Mouse (Mus musculus): ENCODE data around the gene Mucl3.
A peak's percentile ranks its signal among the peaks of the same experiment; 100 is the strongest.

Mucl3 gene

DNA sequence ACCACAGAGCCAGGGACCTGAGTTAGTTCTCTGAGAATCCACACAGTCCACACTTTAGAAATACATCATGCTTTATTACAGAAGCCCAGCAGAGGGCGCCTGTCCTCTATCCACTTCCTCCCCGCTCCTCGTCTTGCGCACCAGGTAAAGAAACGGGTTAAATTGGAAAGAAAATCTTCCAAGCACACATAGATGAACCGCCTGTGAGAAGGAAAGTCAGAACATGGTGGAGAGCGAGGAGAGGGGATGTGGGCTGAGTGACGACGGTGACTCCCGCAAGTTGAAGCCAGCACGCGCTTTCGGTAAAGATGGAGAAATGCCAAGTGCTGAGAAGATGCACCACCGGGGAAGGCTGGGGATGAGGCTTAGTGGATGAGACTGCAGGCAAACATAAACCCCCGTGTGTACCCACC lies 7.8 kb downstream of the Mucl3 start:
- no peak for DNase-seq (ENCODE audit: low spot score)

DNA sequence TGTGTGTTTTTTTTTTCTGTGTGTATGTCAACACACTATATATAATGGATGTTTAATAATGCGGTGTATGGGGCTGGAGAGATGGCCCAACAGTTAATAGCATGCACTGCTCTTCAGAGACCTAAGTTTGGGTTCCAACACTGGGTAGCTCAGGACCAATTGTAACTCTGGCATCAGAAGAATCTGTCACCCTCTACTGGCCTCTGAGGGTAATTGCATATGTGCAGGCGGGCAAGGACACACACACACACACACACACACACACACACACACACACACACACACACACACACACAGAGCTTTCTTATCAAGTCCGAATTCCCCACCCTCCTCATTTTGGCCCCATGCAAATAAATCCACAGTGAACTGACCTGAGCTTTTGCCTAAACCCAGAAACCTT lies 8.3 kb downstream of the Mucl3 start:
- DNase-seq (ENCODE audit: low spot score), result no peak

DNA sequence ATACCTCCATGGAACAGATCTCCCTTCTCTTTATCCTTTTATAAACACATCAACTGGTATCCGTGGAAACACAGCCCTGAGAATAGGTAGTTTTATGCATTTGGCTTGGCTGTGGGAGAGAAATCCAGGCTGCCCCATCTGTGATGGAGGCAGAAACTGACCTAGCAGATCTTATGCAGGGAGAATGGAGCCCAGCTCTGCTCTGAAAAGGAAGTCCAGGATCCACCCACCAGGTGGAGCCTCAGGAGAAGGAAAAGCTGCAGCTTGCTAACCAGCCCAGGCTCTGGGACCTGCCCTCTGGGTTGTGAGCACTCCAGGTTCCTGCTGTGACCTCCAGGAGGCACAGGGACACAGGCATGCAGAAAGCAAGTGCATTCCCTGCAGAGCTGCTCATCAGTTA lies 9.5 kb downstream of the Mucl3 start:
- DNase-seq (ENCODE audit: low spot score), result no peak

DNA sequence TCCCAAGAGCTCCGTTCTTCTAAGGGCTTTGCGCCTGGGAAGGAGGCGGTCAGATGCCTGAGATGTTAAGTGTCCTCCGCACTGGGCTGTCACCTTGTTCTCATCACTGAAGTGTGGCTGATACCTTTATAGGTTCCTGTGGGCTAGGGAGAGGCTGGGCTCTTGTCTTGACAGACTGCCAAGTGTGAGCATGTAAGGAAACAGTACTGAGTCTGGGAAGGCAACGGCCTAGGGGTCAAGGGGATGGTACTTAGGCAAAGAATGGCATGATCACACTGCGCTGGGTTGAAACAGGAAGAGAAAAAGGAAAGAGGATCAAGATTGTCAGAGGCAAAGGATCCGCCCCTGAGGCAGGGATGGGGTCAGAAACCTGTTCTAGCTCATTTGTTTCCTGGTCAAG lies 17.0 kb downstream of the Mucl3 start, which contains the start of gene Gm9573:
Gene Gm9573 (minus strand): TSS at position 101 of the 400 bp plus-strand sequence.
- DNase-seq (ENCODE audit: low spot score), result no peak

GRCm38 (mm10) chr17:35617127-35617526 lies 26.4 kb downstream of the Mucl3 start:
- DNase-seq (ENCODE audit: low spot score), result no peak

GRCm38 (mm10) chr17:35601736-35602354 lies 41.6 kb downstream of the Mucl3 start:
- DNase-seq (ENCODE audit: low spot score), result no peak

- DNase-seq (ENCODE audit: low spot score), result no peak
These were observed 42.2 kb downstream of the Mucl3 start, which contains the start of gene Sfta2 for GRCm38 (mm10) chr17:35601249-35601648. TSS of gene Sfta2 (plus strand) at chr17:35601549.

DNA sequence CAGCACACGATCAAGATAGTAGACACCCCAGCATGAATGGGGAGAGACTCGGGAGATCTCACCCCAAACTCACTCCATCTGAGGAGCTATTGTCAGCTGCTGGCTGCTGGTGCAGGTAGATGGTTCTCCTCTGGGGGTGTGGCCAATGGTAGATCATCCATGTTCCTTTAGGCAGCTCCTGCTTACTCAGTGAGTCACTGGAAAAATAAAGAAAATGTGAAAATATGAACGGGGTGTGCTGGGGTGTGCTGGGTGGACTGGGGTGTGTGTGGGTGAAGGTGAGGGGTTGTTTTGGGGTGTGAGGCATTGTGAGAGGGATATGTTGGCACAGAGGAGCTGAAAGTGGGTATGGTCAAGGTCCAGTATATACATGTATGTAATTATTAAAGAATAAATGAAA lies 46.1 kb downstream of the Mucl3 start:
- no peak for DNase-seq (ENCODE audit: low spot score)

DNA sequence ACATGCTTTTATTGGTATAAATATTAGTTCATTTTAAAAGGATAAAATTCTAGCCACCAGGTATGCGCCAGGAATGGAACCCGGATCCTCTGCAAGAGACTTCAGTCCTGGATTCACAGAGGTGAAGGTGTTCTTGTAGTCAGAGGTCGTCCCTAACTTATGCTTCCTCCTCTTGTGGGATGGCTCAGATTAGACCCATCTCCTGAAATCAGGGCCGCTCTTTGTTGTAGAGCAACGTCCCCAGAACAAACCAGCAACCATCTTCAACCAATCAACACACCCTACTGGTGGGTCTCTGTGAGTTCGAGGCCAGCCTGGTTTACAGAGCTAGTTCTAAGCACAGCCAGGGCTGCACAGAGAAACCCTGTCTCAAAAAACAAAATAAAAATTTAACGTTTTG lies 49.0 kb downstream of the Mucl3 start:
- no peak for DNase-seq (ENCODE audit: low spot score)

DNA sequence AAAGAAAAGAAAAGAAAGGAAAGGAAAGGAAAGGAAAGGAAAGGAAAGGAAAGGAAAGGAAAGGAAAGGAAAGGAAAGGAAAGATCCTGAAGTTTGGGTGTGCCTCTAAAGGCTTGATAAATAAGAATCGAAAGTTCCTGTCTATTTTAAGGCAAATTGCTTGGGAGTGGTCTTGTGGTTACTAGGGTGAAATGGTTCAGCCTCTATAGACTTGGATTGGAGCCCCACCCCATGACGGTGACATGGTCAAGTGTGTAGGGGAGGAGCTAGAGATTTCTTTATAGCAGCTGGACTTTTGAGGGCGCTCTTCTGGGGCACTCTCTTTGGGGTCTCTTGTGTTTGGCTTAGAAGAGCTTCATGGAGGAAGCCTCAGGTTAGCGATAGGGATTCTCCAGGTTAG lies 49.7 kb downstream of the Mucl3 start:
- DNase-seq (ENCODE audit: low spot score), result no peak

GRCm38 (mm10) chr17:35592131-35592530 lies 51.4 kb downstream of the Mucl3 start:
- no peak for DNase-seq (ENCODE audit: low spot score)

- DNase-seq (ENCODE audit: low spot score), result no peak
These were observed 51.8 kb downstream of the Mucl3 start for GRCm38 (mm10) chr17:35591731-35592130.

DNA sequence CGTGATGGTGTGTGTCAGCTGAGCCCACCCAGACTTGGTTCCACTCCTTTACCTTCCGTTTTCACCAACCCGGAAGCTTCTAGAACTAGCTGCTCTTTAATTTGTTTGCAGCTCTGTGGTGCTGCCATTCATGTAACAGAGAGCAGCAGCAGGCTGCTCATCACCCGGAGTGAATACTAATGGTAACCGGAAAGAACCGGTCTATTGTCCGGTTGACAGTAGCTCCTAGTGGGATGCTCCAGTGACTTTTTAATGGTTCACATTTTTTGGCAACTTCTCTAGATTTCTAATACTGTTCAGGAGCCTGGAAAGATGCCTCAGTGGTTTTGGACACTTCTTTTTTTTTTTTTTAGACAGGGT lies 52.3 kb downstream of the Mucl3 start:
- no peak for DNase-seq (ENCODE audit: low spot score)

DNA sequence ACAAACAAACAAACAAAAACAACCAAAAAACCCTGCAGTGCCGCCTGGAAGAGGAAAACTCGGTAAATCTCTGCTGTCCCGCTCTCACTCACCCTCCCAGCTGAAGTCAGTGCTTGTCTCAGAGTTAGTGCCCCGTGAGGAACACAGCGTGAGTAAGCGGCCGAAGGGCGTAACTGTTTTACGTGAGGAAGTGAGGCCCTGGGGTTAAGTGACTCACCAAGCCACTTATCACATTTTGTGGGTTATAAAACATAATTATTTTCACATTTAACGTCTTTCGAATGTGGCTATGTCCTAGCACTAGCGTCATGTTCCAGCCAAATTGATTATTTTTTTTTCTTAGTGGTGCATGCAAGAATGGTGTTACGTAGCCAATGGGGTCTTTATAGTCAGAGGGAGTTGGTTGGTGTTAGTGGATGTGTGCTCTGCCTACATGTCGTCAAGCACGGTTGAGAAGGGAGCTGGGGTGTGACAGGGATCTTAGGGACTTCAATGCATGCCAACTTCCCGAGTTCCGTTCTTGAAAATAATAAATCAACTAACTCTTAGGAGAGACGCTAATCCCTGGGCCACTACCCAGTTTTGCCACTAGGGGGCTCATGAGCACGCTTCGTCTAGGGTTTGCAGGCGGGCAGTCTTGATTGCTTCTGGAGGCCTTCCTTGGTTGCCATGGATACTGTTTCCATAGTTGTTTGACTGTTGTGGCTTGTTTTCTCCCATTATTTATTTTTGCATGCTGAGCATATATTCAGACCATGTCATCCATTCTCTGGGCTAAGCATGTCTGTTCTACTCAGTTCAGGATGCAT lies 52.9 kb downstream of the Mucl3 start:
- DNase-seq (ENCODE audit: low spot score), result peak; percentile 53

DNA sequence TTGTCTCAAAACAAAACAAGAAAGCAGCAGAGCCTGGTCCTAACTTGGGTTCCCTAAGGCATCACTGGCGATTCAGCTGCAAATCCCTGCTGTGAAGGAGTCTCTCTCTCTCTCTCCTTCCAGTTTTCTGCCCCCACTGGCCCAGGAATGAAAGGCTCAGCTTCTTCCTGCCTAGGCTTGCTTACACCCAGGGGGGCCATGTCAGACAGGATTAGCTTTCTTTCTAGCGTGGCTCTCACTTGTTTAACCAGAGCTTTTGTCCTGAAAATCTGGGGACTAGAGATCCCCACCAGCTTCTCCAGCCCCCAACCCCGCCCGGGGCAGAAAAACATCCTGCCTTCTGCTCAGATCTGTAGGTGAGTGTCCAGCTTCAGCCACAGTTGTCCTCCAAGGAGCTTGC lies 55.1 kb downstream of the Mucl3 start:
- no peak for DNase-seq (ENCODE audit: low spot score)

- DNase-seq (ENCODE audit: low spot score), result no peak
These were observed 56.2 kb downstream of the Mucl3 start for GRCm38 (mm10) chr17:35587291-35587690.
